Mouse (Mus musculus): Measurements from ENCODE around the gene Snph.

The Snph gene

GRCm38 (mm10) chr2:151543063-151543895 is 89.1 kb downstream of the Snph start:
- no peak for DNase-seq (ENCODE audit: extremely low spot score, low read depth, low spot score)

GRCm38 (mm10) chr2:151542323-151543062 is 89.9 kb downstream of the Snph start, which contains the start of gene Fkbp1a:
Gene Fkbp1a (plus strand): TSS chr2:151542483.
- peak; percentile 73 for DNase-seq (ENCODE audit: extremely low spot score, low read depth, low spot score)

Measured in hindlimb bud, embryonic 11.5 days (tissue).